Mouse (Mus musculus) hindbrain, embryonic 16.5 days (tissue): ENCODE results near the gene Chil6. TPM values are rescaled to one million over a fixed set of nuclear protein-coding genes. Genes with fewer than 3 reads are reported as not detected.

Source experiments
- ATAC-seq: fragments of 200-750 bp; cut with Nextera tagmentation; 2 replicates; pipeline ENCODE4 v1.8.0; 2017; ENCODE audit warnings: moderate TSS enrichment, moderate library complexity
- H3K27ac ChIP-seq: fragments of 300-500 bp; sonication (generic); 2 replicates; pipeline ENCODE4 v1.5.1; 2014; ENCODE audit warnings: low read depth, mild to moderate bottlenecking, control low read depth, low read length, moderate library complexity
- H3K27me3 ChIP-seq: fragments of 300-500 bp; sonication (generic); replicated peaks from 2 replicates; pipeline ENCODE4 v1.6.1; 2014; ENCODE audit warnings: low read length; ENCODE audit not compliant: control insufficient read depth, insufficient read depth
- H3K36me3 ChIP-seq: fragments of 300-500 bp; sonication (generic); 2 replicates; pipeline ENCODE4 v1.6.1; 2014; ENCODE audit warnings: mild to moderate bottlenecking, low read length, moderate library complexity, mixed read lengths; ENCODE audit not compliant: control insufficient read depth, insufficient read depth
- H3K4me1 ChIP-seq: fragments of 300-500 bp; sonication (generic); 2 replicates; pipeline ENCODE4 v1.6.1; 2014; ENCODE audit warnings: low read depth, low read length; ENCODE audit not compliant: control insufficient read depth, insufficient read depth
- H3K4me2 ChIP-seq: fragments of 300-500 bp; sonication (generic); 2 replicates; pipeline ENCODE4 v1.6.1; 2014; ENCODE audit warnings: mild to moderate bottlenecking, low read length, control low read depth, moderate library complexity
- H3K4me3 ChIP-seq: fragments of 300-500 bp; sonication (generic); 2 replicates; pipeline ENCODE4 v1.5.1; 2014; ENCODE audit warnings: mild to moderate bottlenecking, low read length, control low read depth, moderate library complexity
- H3K9ac ChIP-seq: fragments of 300-500 bp; sonication (generic); 2 replicates; pipeline ENCODE4 v1.6.1; 2014; ENCODE audit warnings: low read depth, mild to moderate bottlenecking, control low read depth, low read length, moderate library complexity
- H3K9me3 ChIP-seq: fragments of 300-500 bp; sonication (generic); 2 replicates; pipeline ENCODE4 v1.6.1; 2014; ENCODE audit warnings: mild to moderate bottlenecking, low read length, moderate library complexity; ENCODE audit not compliant: control insufficient read depth
- WGBS: fragments of 180-500 bp; shearing (Covaris S2); extraction: QIAGEN DNeasy Blood & Tissue Kit; methylation state at CpG from one replicate; pipeline ENCODE4 v1.1.7; 2014; 5-methylcytosine and 5-hydroxymethylcytosine counted together
- polyA plus RNA-seq: library from polyadenylated mRNA; unstranded; fragments of >200 nt; fragmentation: Nextera tagmentation; extraction: Ambion mirVana; gene quantifications from 2 replicates; pipeline ENCODE4 v1.2.1, GENCODE M21; 2015

Gene Chil6
- not detected in 2 replicates for polyA plus RNA-seq

- Histone ChIP-seq H3K27ac (no peak within 1 kb of the TSS), H3K4me1 (no peaks in the 10 kb centered on the region), H3K36me3 (no peaks in the 10 kb centered on the region), H3K9ac (no peak within 1 kb of the TSS), H3K4me3 (no peak within 1 kb of the TSS), H3K27me3 (no peaks in the 10 kb centered on the region), H3K4me2 (no peak within 1 kb of the TSS), H3K9me3 (no peaks in the 10 kb centered on the region)
- no peak for ATAC-seq
These were observed at the start of gene Chil6 for GRCm38 (mm10) chr3:106406082-106406481. Gene Chil6 (minus strand): TSS chr3:106406182.

- no peak for ATAC-seq
- Histone ChIP-seq H3K9ac (no peak overlapping the region), H3K4me3 (no peak overlapping the region), H3K27me3 (no peaks in the 10 kb centered on the region), H3K36me3 (no peaks in the 10 kb centered on the region), H3K27ac (no peak overlapping the region), H3K4me1 (no peaks in the 10 kb centered on the region), H3K4me2 (no peak overlapping the region), H3K9me3 (no peaks in the 10 kb centered on the region)
- WGBS: 78% methylated on average over 4 of the region's 4 CpGs
These were observed 46.6 kb upstream of the Chil6 start for GRCm38 (mm10) chr3:106452616-106453015.

- no peak for ATAC-seq
- H3K27me3 ChIP-seq: no peaks in the 10 kb centered on the region
These were observed 43.6 kb upstream of the Chil6 start for GRCm38 (mm10) chr3:106449567-106449966.

GRCm38 (mm10) chr3:106448995-106449394, 43.0 kb upstream of the Chil6 start:
- Histone ChIP-seq H3K27me3 (no peaks in the 10 kb centered on the region), H3K9me3 (no peaks in the 10 kb centered on the region), H3K9ac (no peak overlapping the region), H3K4me1 (no peaks in the 10 kb centered on the region), H3K36me3 (no peaks in the 10 kb centered on the region), H3K4me2 (no peak overlapping the region), H3K27ac (no peak overlapping the region), H3K4me3 (no peak overlapping the region)
- no peak for ATAC-seq

More at GRCm38 (mm10) chr3:106449567-106449966, 43.6 kb upstream of the Chil6 start:
- Histone ChIP-seq H3K4me1 (no peaks in the 10 kb centered on the region), H3K4me3 (no peak overlapping the region), H3K36me3 (no peaks in the 10 kb centered on the region), H3K27ac (no peak overlapping the region), H3K9ac (no peak overlapping the region), H3K4me2 (no peak overlapping the region), H3K9me3 (no peaks in the 10 kb centered on the region)
- 81% methylated on average over 4 of the region's 4 CpGs for WGBS

GRCm38 (mm10) chr3:106448571-106448970, 42.6 kb upstream of the Chil6 start:
- Histone ChIP-seq H3K9ac (no peak overlapping the region), H3K4me1 (no peaks in the 10 kb centered on the region), H3K4me3 (no peak overlapping the region), H3K9me3 (no peaks in the 10 kb centered on the region), H3K36me3 (no peaks in the 10 kb centered on the region), H3K27ac (no peak overlapping the region), H3K4me2 (no peak overlapping the region), H3K27me3 (no peaks in the 10 kb centered on the region)
- peak; percentile 90 for ATAC-seq

Other genes starting within 250 kb of the Chil6 start
- 0.16 TPM in 1 of 2 replicates, not detected in the other for gene Chil3, start 238.6 kb downstream of the Chil6 start, polyA plus RNA-seq
- 0.10 TPM in 1 of 2 replicates, not detected in the other for gene Chil4, start 186.7 kb downstream of the Chil6 start, polyA plus RNA-seq
- gene Dennd2d, start 76.2 kb upstream of the Chil6 start, polyA plus RNA-seq: 0.84 and 1.2 TPM in 2 replicates
- 65.5 and 72.5 TPM in 2 replicates for gene Dram2, start 141.6 kb upstream of the Chil6 start, polyA plus RNA-seq
- 49.8 and 50.8 TPM in 2 replicates for gene Cept1, start 141.6 kb upstream of the Chil6 start, polyA plus RNA-seq